ENCODE assay signal across 12 mouse cellular contexts in genomic region chr16:28109771-28110170, GRCm38 (mm10).
"Had no signal": no experiment of that assay in that cellular context is flagged by ENCODE, and none has a peak within 500 bp of the region (broad histone marks: within the 10 kb centered on the region; RNA-seq: fewer than 3 reads in every experiment).

No protein-coding gene starts in this region.

- H3K9ac ChIP-seq: lung, embryonic 14.5 days; midbrain, embryonic 13.5 days; midbrain, embryonic 15.5 days; neural tube, embryonic 12.5 days had no signal

- DNase-seq: lung, adult 18-20 months; lung, embryonic 14.5 days; lung, postnatal 10 days; lung, postnatal 4 days; right cerebral cortex, postnatal 14 days; thymus, adult 18-20 months; thymus, postnatal 14 days; thymus, postnatal 36 days had no signal

- H3K9me3 ChIP-seq: midbrain, embryonic 15.5 days; neural tube, embryonic 12.5 days had no signal

- H3K27me3 ChIP-seq: midbrain, embryonic 13.5 days; midbrain, embryonic 15.5 days; neural tube, embryonic 12.5 days had no signal

- ATAC-seq: midbrain, embryonic 13.5 days; midbrain, embryonic 15.5 days had no signal

- H3K36me3 ChIP-seq: midbrain, embryonic 13.5 days; midbrain, embryonic 15.5 days; neural tube, embryonic 12.5 days had no signal

- H3K27ac ChIP-seq: midbrain, embryonic 13.5 days; midbrain, embryonic 15.5 days; neural tube, embryonic 12.5 days had no signal

- H3K4me1 ChIP-seq: neural tube, embryonic 12.5 days had no signal

- H3K4me2 ChIP-seq: lung, embryonic 14.5 days; midbrain, embryonic 11.5 days; midbrain, embryonic 13.5 days; midbrain, embryonic 15.5 days; neural tube, embryonic 12.5 days had no signal

- H3K4me3 ChIP-seq: midbrain, embryonic 13.5 days; midbrain, embryonic 15.5 days; neural tube, embryonic 12.5 days had no signal
